Mouse (Mus musculus): ENCODE measurements around the gene Lamb1. TPM values are rescaled to one million over a fixed set of nuclear protein-coding genes. Genes with fewer than 3 reads are reported as not detected.

The Lamb1 gene
- polyA plus RNA-seq, 1 experiment: 38.9 TPM

Other genes starting within 250 kb of the Lamb1 start
- 7.2 and 13.0 TPM in 2 replicates for gene Fam110c, start 191.4 kb upstream of the Lamb1 start, polyA plus RNA-seq (2012; rRNA removed)
- gene Gm6993, start 24.5 kb upstream of the Lamb1 start, polyA plus RNA-seq (2012; rRNA removed): not detected in 2 replicates
- gene Dld, start 86.2 kb downstream of the Lamb1 start, polyA plus RNA-seq (2012; rRNA removed): 31.0 and 33.3 TPM in 2 replicates
- 6.8 and 8.9 TPM in 2 replicates for gene Slc26a3, start 125.6 kb downstream of the Lamb1 start, polyA plus RNA-seq (2012; rRNA removed)
- 3.2 and 5.5 TPM in 2 replicates for gene Cbll1, start 234.4 kb downstream of the Lamb1 start, polyA plus RNA-seq (2012; rRNA removed)

All from gonadal fat pad, adult 2 months (tissue).